Mouse (Mus musculus) forebrain, embryonic 10.5 days (tissue): ENCODE results near the gene Cmtm8. TPM values are rescaled to one million over a fixed set of nuclear protein-coding genes. Genes with fewer than 3 reads are reported as not detected.

ENCODE experiments used
- DNase-seq: peaks from one replicate; pipeline ENCODE4 v3.0.0-alpha.2; 2017; ENCODE audit warnings: low spot score; ENCODE audit errors: extremely low spot score
- H3K27ac ChIP-seq: fragments of 300-500 bp; sonication (generic); 2 replicates; pipeline ENCODE4 v1.5.1; 2016; ENCODE audit warnings: mild to moderate bottlenecking
- H3K27me3 ChIP-seq: fragments of 300-500 bp; sonication (generic); 2 replicates; pipeline ENCODE4 v1.6.1; 2016; ENCODE audit warnings: mild to moderate bottlenecking; ENCODE audit not compliant: poor library complexity, severe bottlenecking
- H3K36me3 ChIP-seq: fragments of 300-500 bp; sonication (generic); replicated peaks from 2 replicates; pipeline ENCODE4 v1.6.1; 2016; ENCODE audit warnings: mild to moderate bottlenecking, moderate library complexity
- H3K4me1 ChIP-seq: fragments of 300-500 bp; sonication (generic); 2 replicates; pipeline ENCODE4 v1.6.1; 2016
- H3K4me3 ChIP-seq: fragments of 300-500 bp; sonication (generic); 2 replicates; pipeline ENCODE4 v1.5.1; 2016; ENCODE audit warnings: mild to moderate bottlenecking, moderate library complexity
- H3K9me3 ChIP-seq: fragments of 300-500 bp; sonication (generic); 2 replicates; pipeline ENCODE4 v1.6.1; 2016; ENCODE audit warnings: mild to moderate bottlenecking, moderate library complexity
- WGBS: fragments of 180-500 bp; shearing (Covaris S2); methylation state at CpG from one replicate; pipeline ENCODE4 v1.1.7; 2016; 5-methylcytosine and 5-hydroxymethylcytosine counted together
- polyA plus RNA-seq: library from polyadenylated mRNA; unstranded; fragments of >200 nt; fragmentation: Nextera tagmentation; extraction: Ambion mirVana; gene quantifications from 2 replicates; pipeline ENCODE4 v1.2.1, GENCODE M21; 2016

Cmtm8 gene
- polyA plus RNA-seq, 1 experiment from 2014 or later = 22.8 TPM

GRCm38 (mm10) chr9:114796473-114797050 is 47.4 kb downstream of the Cmtm8 start:
- DNase-seq = no peak
- H3K9me3 ChIP-seq = no peaks in the 10 kb centered on the region
- 65% methylated on average over 11 of the region's 11 CpGs for WGBS
- no peak overlapping the region for H3K4me3 ChIP-seq
- H3K36me3 ChIP-seq = no peaks in the 10 kb centered on the region
- H3K27me3 ChIP-seq = no peaks in the 10 kb centered on the region
- H3K27ac ChIP-seq = peak overlapping the region; percentile 53; the same call in 1 of the 2 replicates
- peaks cover 58% of the 10 kb centered on the region for H3K4me1 ChIP-seq

- no peaks in the 10 kb centered on the region for H3K36me3 ChIP-seq
- WGBS = 70% methylated on average over 4 of the region's 4 CpGs
- no peaks in the 10 kb centered on the region for H3K27me3 ChIP-seq
- H3K9me3 ChIP-seq = no peaks in the 10 kb centered on the region
- H3K4me1 ChIP-seq = peaks cover 43% of the 10 kb centered on the region
- H3K4me3 ChIP-seq = no peak overlapping the region
- no peak for DNase-seq
- no peak overlapping the region for H3K27ac ChIP-seq
Observed at GRCm38 (mm10) chr9:114794491-114794890, 49.5 kb downstream of the Cmtm8 start.

DNA sequence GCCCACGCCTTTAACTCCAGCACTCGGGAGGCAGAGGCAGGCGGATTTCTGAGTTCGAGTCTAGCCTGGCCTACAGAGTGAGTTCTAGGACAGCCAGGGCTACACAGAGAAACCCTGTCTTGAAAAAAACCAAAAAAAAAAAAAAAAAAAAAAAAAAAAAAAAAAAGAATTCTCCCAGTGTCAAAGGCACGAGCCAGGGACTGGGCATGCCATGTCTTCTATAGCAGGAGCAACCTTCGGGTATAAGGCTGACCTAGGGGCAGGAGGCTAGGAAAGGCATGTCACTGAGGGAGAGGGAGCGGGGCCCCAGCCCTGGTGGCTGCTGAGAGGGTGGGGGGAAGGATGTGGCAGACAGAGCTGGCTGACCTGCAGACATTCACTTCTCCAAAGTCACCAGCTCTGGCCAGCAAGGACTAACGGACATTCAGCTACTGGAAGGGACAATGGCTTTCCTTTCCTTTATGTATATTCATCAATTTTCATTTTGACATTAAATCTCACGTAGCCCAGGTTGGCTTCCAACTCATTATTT is 50.1 kb downstream of the Cmtm8 start:
- peaks cover 36% of the 10 kb centered on the region for H3K4me1 ChIP-seq
- no peak for DNase-seq
- H3K4me3 ChIP-seq = no peak overlapping the region
- H3K27ac ChIP-seq = no peak overlapping the region
- no peaks in the 10 kb centered on the region for H3K9me3 ChIP-seq
- no peaks in the 10 kb centered on the region for H3K36me3 ChIP-seq
- WGBS = 89% methylated on average over 9 of the region's 9 CpGs
- no peaks in the 10 kb centered on the region for H3K27me3 ChIP-seq

- Histone ChIP-seq H3K36me3 (no peaks in the 10 kb centered on the region), H3K27ac (no peak overlapping the region), H3K27me3 (no peaks in the 10 kb centered on the region), H3K9me3 (no peaks in the 10 kb centered on the region), H3K4me1 (peaks cover 20% of the 10 kb centered on the region), H3K4me3 (no peak overlapping the region)
- 85% methylated on average over 8 of the region's 8 CpGs for WGBS
- no peak for DNase-seq
Observed at GRCm38 (mm10) chr9:114789989-114790388, 54.0 kb downstream of the Cmtm8 start.

DNA sequence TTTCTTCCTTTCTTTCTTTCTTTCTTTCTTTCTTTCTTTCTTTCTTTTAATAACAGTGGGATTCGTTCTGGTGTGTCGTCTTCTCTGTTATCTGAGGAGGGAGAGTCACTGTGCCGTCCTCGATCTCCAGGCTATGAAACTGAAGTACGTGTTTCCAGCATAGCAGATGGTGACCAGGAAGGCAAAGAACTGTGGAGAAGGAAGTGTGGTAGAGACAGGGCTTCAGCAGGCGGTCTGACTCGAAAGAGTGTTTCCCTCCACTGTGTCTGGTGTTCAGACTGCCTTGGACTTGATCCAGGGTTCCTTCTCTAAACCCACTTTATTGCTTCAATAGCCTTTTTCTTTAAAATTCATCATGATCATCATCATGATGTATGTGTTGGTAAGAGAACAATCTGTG is 54.4 kb downstream of the Cmtm8 start:
- H3K36me3 ChIP-seq = no peaks in the 10 kb centered on the region
- no peaks in the 10 kb centered on the region for H3K27me3 ChIP-seq
- H3K27ac ChIP-seq = no peak overlapping the region
- DNase-seq = no peak
- WGBS = 90% methylated on average over 7 of the region's 7 CpGs
- H3K9me3 ChIP-seq = no peaks in the 10 kb centered on the region
- no peak overlapping the region for H3K4me3 ChIP-seq
- peaks cover 23% of the 10 kb centered on the region for H3K4me1 ChIP-seq

- DNase-seq = no peak
- peaks cover 23% of the 10 kb centered on the region for H3K4me1 ChIP-seq
- no peak overlapping the region for H3K27ac ChIP-seq
- H3K27me3 ChIP-seq = no peaks in the 10 kb centered on the region
- H3K4me3 ChIP-seq = no peak overlapping the region
- 95% methylated on average over 8 of the region's 8 CpGs for WGBS
- H3K36me3 ChIP-seq = no peaks in the 10 kb centered on the region
- H3K9me3 ChIP-seq = no peaks in the 10 kb centered on the region
Observed at GRCm38 (mm10) chr9:114788697-114789096, 55.3 kb downstream of the Cmtm8 start.

GRCm38 (mm10) chr9:114787716-114788115 is 56.2 kb downstream of the Cmtm8 start:
- WGBS = 96% methylated on average over 7 of the region's 7 CpGs
- H3K27ac ChIP-seq = no peak overlapping the region
- H3K9me3 ChIP-seq = no peaks in the 10 kb centered on the region
- H3K36me3 ChIP-seq = no peaks in the 10 kb centered on the region
- H3K4me3 ChIP-seq = no peak overlapping the region
- H3K4me1 ChIP-seq = peaks cover 23% of the 10 kb centered on the region
- no peaks in the 10 kb centered on the region for H3K27me3 ChIP-seq
- no peak for DNase-seq

DNA sequence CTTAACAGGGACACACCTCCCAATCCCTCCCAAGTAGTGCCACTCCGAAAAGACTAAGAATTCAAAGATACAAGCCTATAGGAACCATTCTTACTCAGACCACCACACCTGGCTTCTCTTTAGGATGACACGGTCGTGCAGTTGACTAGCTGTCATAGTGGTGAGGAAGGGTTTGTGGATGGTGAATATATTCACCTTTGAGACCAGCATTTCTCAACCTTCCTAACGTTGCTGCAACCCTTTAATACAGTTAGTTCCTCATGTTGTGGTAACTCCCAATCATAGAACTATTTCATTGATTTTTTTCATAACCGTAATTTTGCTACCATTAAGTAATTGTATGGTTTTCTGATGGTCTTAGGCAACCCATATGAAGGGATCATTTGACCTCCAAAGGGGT is 56.8 kb downstream of the Cmtm8 start:
- H3K27ac ChIP-seq = no peak overlapping the region
- DNase-seq = no peak
- 93% methylated on average over 5 of the region's 5 CpGs for WGBS
- H3K27me3 ChIP-seq = no peaks in the 10 kb centered on the region
- H3K36me3 ChIP-seq = no peaks in the 10 kb centered on the region
- H3K9me3 ChIP-seq = no peaks in the 10 kb centered on the region
- H3K4me3 ChIP-seq = no peak overlapping the region
- peaks cover 22% of the 10 kb centered on the region for H3K4me1 ChIP-seq

DNA sequence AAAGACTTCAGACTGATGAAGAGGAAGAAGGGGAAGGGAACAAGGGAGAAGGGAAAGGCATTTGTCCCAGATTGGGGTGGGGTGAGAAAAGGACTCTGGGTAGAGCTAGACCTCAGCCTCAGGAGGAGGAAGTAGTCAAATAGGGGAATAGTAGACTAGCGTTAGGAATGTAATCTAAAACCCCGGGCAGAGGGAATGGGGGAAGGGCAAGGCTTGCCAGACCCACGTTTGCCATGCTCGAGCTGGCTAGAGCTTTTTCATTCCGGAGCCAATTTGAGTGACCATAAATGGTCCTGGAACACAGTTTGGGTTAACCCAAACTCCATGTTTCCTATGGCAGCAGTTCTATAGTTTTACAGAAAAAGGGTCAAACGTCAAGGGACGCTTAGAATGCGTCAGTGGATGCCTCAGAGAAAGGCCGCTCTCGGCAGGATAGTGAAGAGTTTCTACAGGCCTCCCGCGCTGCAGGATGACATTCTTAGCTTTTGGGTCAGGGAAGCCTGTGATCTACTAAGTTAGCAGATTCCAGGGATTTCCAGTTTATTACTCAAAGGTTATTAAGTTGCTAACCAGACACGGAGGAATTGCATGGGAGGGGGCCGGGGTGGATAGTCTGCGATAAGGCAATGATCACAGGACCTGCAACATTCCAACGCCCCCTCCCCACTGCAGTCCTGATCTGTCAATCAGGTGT is 58.4 kb downstream of the Cmtm8 start:
- H3K9me3 ChIP-seq = no peaks in the 10 kb centered on the region
- WGBS = 10% methylated on average over 16 of the region's 16 CpGs
- peak; percentile 48 for DNase-seq
- H3K27me3 ChIP-seq = no peaks in the 10 kb centered on the region
- peak overlapping the region; percentile 23; the same call in 1 of the 2 replicates for H3K4me3 ChIP-seq
- H3K27ac ChIP-seq = peak overlapping the region; percentile 81
- peaks cover 29% of the 10 kb centered on the region for H3K4me1 ChIP-seq
- no peaks in the 10 kb centered on the region for H3K36me3 ChIP-seq

GRCm38 (mm10) chr9:114781526-114782212 is 62.3 kb downstream of the Cmtm8 start, which contains the start of gene Cmtm7:
Gene Cmtm7, minus strand, starts transcription at chr9:114781856.
- Histone ChIP-seq H3K27me3 (no peaks in the 10 kb centered on the region), H3K9me3 (no peaks in the 10 kb centered on the region), H3K4me1 (peaks cover 44% of the 10 kb centered on the region), H3K27ac (peak within 1 kb of the TSS; percentile 91), H3K4me3 (peak within 1 kb of the TSS; percentile 69), H3K36me3 (no peaks in the 10 kb centered on the region; the same call in 1 of the 2 replicates)
- WGBS = 1% methylated on average over 54 of the region's 54 CpGs
- DNase-seq = peak; percentile 78

DNA sequence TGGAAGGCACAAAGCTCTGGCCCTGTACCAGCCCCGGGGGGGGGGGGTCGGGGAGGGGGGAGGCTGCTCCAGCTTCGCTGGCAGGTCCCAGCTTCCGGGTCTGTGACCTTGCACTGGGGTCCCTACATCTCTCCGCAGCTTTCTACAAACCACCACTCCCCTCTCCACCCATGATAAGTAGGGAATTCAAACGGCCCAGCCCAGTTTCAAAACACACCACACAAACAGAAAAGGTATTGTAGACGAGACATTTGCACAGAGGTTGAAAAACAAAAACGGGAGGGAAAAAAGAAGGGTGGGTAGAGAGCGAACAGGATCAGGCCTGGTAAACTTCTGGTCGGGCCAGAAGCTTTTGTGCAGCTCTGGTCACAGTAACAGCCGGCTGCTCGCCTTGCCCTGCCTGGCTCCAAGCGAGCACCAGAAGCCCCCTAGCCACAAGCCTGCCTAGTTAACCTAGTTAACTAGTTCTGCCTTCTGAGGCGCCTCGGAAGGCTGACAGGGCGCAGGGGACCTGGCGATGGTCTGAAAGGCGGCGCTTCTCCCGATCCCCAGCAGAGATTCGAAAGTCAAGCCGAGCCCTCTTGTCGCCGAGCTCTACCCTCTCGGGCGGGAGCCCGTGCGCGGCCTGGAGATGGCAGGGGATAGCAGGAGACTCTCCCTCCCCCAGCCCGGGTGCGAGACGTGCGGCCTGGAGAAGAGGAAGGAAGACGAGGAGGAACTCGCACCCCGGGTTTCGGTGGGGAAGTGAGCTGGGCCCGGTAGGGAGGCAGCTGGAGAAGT is 63.0 kb downstream of the Cmtm8 start:
- peak; percentile 54 for DNase-seq
- peak overlapping the region; percentile 91 for H3K27ac ChIP-seq
- WGBS = under 1% methylated on average over 38 of the region's 38 CpGs
- H3K36me3 ChIP-seq = no peaks in the 10 kb centered on the region; the same call in 1 of the 2 replicates
- H3K27me3 ChIP-seq = no peaks in the 10 kb centered on the region
- peaks cover 48% of the 10 kb centered on the region for H3K4me1 ChIP-seq
- H3K4me3 ChIP-seq = peak overlapping the region; percentile 69
- no peaks in the 10 kb centered on the region for H3K9me3 ChIP-seq

GRCm38 (mm10) chr9:114779984-114780745 is 63.8 kb downstream of the Cmtm8 start:
- peak; percentile 31 for DNase-seq
- Histone ChIP-seq H3K4me3 (peak overlapping the region; percentile 69), H3K4me1 (peaks cover 43% of the 10 kb centered on the region), H3K27ac (peak overlapping the region; percentile 91), H3K36me3 (no peaks in the 10 kb centered on the region; the same call in 1 of the 2 replicates), H3K9me3 (no peaks in the 10 kb centered on the region), H3K27me3 (no peaks in the 10 kb centered on the region)
- 40% methylated on average over 23 of the region's 23 CpGs for WGBS
